Mouse (Mus musculus) hindbrain, embryonic 10.5 days (tissue): ENCODE measurements around the gene Fam131b. TPM values are rescaled to one million over a fixed set of nuclear protein-coding genes. Genes with fewer than 3 reads are reported as not detected.

Experiments
- DNase-seq: peaks from one replicate; pipeline ENCODE4 v3.0.0-alpha.2; 2017; ENCODE audit warnings: low spot score
- H3K27ac ChIP-seq: fragments of 300-500 bp; sonication (generic); 2 replicates; pipeline ENCODE4 v1.5.1; 2016; ENCODE audit warnings: mild to moderate bottlenecking, moderate library complexity
- H3K27me3 ChIP-seq: fragments of 300-500 bp; sonication (generic); 2 replicates; pipeline ENCODE4 v1.6.1; 2016; ENCODE audit warnings: mild to moderate bottlenecking; ENCODE audit not compliant: poor library complexity, insufficient read depth, severe bottlenecking
- H3K36me3 ChIP-seq: fragments of 300-500 bp; sonication (generic); 2 replicates; pipeline ENCODE4 v1.6.1; 2016; ENCODE audit warnings: mild to moderate bottlenecking, moderate library complexity
- H3K4me1 ChIP-seq: fragments of 300-500 bp; sonication (generic); replicated peaks from 2 replicates; pipeline ENCODE4 v1.6.1; 2016; ENCODE audit warnings: mild to moderate bottlenecking
- H3K4me3 ChIP-seq: fragments of 300-500 bp; sonication (generic); 2 replicates; pipeline ENCODE4 v1.5.1; 2016; ENCODE audit warnings: mild to moderate bottlenecking, moderate library complexity
- H3K9me3 ChIP-seq: fragments of 300-500 bp; sonication (generic); 2 replicates; pipeline ENCODE4 v1.6.1; 2016; ENCODE audit warnings: mild to moderate bottlenecking, moderate library complexity
- WGBS: fragments of 180-500 bp; shearing (Covaris S2); methylation state at CpG from one replicate; pipeline ENCODE4 v1.1.7; 2016; 5-methylcytosine and 5-hydroxymethylcytosine counted together
- polyA plus RNA-seq: library from polyadenylated mRNA; unstranded; fragments of >200 nt; fragmentation: Nextera tagmentation; extraction: Ambion mirVana; gene quantifications from 2 replicates; pipeline ENCODE4 v1.2.1, GENCODE M21; 2016

Gene Fam131b
- polyA plus RNA-seq, 1 experiment from 2014 or later, result 2.9 TPM

DNA sequence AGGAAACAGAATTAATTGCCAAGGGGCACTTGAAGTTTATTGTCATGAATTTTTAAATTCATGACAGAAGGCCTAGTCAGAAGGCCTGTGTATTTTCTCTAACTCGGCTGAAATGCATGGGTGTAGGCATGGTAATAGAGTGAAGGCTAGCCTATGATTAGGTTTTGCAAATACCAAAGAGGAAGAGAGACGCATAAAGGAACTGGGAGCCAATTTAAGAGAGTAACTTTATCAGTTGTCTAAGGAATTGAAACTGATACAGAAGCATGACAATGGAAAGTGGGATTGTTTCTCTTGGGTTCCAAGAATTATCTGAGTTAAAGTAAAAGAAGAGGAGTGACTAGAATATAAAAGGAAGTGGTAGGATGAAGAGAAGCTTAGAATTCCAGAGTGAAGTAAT lies 14.7 kb upstream of the Fam131b start:
- Histone ChIP-seq H3K36me3 (no peaks in the 10 kb centered on the region), H3K4me1 (no peaks in the 10 kb centered on the region), H3K27me3 (no peaks in the 10 kb centered on the region), H3K9me3 (no peaks in the 10 kb centered on the region), H3K4me3 (no peak overlapping the region), H3K27ac (no peak overlapping the region)
- 89% methylated on average over 2 of the region's 2 CpGs for WGBS
- no peak for DNase-seq

- no peaks in the 10 kb centered on the region for H3K9me3 ChIP-seq
- no peak overlapping the region for H3K27ac ChIP-seq
- DNase-seq, result no peak
- 89% methylated on average over 3 of the region's 3 CpGs for WGBS
- H3K27me3 ChIP-seq, result no peaks in the 10 kb centered on the region
- no peak overlapping the region for H3K4me3 ChIP-seq
- H3K4me1 ChIP-seq, result no peaks in the 10 kb centered on the region
- H3K36me3 ChIP-seq, result no peaks in the 10 kb centered on the region
Measured at GRCm38 (mm10) chr6:42330946-42331345, 6.5 kb upstream of the Fam131b start.

- H3K27me3 ChIP-seq, result no peaks in the 10 kb centered on the region
- no peak overlapping the region for H3K27ac ChIP-seq
- no peaks in the 10 kb centered on the region for H3K36me3 ChIP-seq
- no peak overlapping the region for H3K4me3 ChIP-seq
- H3K9me3 ChIP-seq, result no peaks in the 10 kb centered on the region
- 76% methylated on average over 3 of the region's 3 CpGs for WGBS
- no peak for DNase-seq
- no peaks in the 10 kb centered on the region for H3K4me1 ChIP-seq
Measured at GRCm38 (mm10) chr6:42330216-42330615, 5.8 kb upstream of the Fam131b start.

GRCm38 (mm10) chr6:42328757-42329156 lies 4.3 kb upstream of the Fam131b start:
- Histone ChIP-seq H3K4me3 (no peak overlapping the region), H3K36me3 (no peaks in the 10 kb centered on the region), H3K9me3 (no peaks in the 10 kb centered on the region), H3K4me1 (peaks cover 4% of the 10 kb centered on the region), H3K27me3 (peaks cover 1% of the 10 kb centered on the region), H3K27ac (no peak overlapping the region)
- WGBS, result 78% methylated on average over 3 of the region's 3 CpGs
- no peak for DNase-seq

GRCm38 (mm10) chr6:42326509-42326908 lies 2.1 kb upstream of the Fam131b start:
- Histone ChIP-seq H3K9me3 (no peaks in the 10 kb centered on the region), H3K4me3 (no peak overlapping the region), H3K27ac (no peak overlapping the region), H3K36me3 (no peaks in the 10 kb centered on the region), H3K27me3 (peaks cover 24% of the 10 kb centered on the region), H3K4me1 (peaks cover 14% of the 10 kb centered on the region)
- 93% methylated on average over 3 of the region's 3 CpGs for WGBS
- DNase-seq, result no peak

DNA sequence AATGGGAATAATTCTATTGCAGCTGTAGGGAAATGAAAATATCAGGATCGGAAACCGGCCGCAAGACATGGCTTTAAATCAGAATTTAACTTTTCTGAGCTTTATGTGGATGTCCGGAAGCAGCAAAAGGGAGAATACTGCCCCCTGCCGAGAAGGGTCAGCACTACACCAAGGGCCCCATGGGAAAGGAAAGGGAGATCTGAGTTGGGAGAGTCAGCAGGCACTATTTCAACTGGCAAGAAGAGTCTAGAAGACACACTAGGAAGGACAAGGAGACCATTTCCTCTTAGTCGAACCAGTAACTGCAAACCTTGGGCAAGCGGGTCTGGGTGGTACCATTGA lies 796 bp upstream of the Fam131b start:
- peak; percentile 88 for DNase-seq
- peaks cover 32% of the 10 kb centered on the region for H3K27me3 ChIP-seq
- no peaks in the 10 kb centered on the region for H3K9me3 ChIP-seq
- H3K4me3 ChIP-seq, result peak overlapping the region; percentile 81
- peak overlapping the region; percentile 92 for H3K27ac ChIP-seq
- H3K36me3 ChIP-seq, result 0 out of 2 replicates have a peak, but pooled peaks cover 6% of the 10 kb centered on the region
- 4% methylated on average over 7 of the region's 7 CpGs for WGBS
- peaks cover 14% of the 10 kb centered on the region for H3K4me1 ChIP-seq

GRCm38 (mm10) chr6:42324067-42324481 lies 369 bp downstream of the Fam131b start:
- 0 out of 2 replicates have a peak, but pooled peaks cover 6% of the 10 kb centered on the region for H3K36me3 ChIP-seq
- 1% methylated on average over 23 of the region's 32 CpGs for WGBS
- peaks cover 32% of the 10 kb centered on the region for H3K27me3 ChIP-seq
- H3K27ac ChIP-seq, result peak overlapping the region; percentile 92
- DNase-seq, result peak; percentile 62
- no peaks in the 10 kb centered on the region for H3K9me3 ChIP-seq
- H3K4me3 ChIP-seq, result peak overlapping the region; percentile 81
- H3K4me1 ChIP-seq, result peaks cover 14% of the 10 kb centered on the region

DNA sequence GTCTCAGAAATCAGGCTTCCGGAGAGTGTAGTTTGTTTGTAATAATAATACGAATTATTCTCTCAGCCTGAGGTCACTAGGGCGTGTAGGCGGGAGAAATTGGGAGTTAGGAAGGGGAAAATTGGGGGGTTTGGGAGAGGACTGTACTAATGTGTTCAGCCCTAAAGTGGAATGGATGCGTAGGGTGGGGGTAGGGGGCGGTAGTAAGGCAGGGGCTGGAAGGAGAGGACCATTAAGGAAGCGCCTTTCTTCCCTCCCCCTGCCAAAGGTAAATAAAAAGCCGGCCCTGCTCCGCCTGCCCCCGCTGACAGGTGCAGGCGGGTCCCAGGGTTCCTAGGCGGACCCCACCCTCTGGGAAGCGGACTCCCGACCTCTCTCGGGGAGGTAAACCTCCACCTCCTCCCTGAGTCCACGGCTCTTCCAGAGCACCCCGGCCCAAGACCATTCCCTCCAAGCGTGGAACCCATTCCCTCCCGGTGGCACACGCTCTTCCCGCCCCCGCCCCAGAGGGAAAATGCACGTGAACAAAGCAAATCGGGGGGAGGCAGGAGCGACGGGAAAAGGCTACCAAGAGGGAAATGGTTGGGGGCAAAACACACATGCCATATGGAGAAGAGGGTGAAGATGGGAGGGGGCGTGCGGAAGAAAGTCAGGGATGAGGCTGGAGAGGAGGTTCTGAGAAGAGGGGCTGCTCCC lies 924 bp downstream of the Fam131b start:
- peaks cover 11% of the 10 kb centered on the region for H3K36me3 ChIP-seq
- H3K9me3 ChIP-seq, result no peaks in the 10 kb centered on the region
- peak overlapping the region; percentile 81 for H3K4me3 ChIP-seq
- peaks cover 32% of the 10 kb centered on the region for H3K27me3 ChIP-seq
- 1% methylated on average over 28 of the region's 28 CpGs for WGBS
- peaks cover 14% of the 10 kb centered on the region for H3K4me1 ChIP-seq
- no peak for DNase-seq
- H3K27ac ChIP-seq, result peak overlapping the region; percentile 92

- Histone ChIP-seq H3K36me3 (peaks cover 55% of the 10 kb centered on the region), H3K27me3 (peaks cover 26% of the 10 kb centered on the region), H3K4me3 (no peak overlapping the region), H3K4me1 (peaks cover 5% of the 10 kb centered on the region), H3K9me3 (no peaks in the 10 kb centered on the region), H3K27ac (no peak overlapping the region)
- DNase-seq, result no peak
- 80% methylated on average over 4 of the region's 4 CpGs for WGBS
Measured at GRCm38 (mm10) chr6:42318293-42318692, 6.2 kb downstream of the Fam131b start.

- Histone ChIP-seq H3K27ac (no peak overlapping the region), H3K4me3 (no peak overlapping the region), H3K9me3 (no peaks in the 10 kb centered on the region), H3K27me3 (no peaks in the 10 kb centered on the region), H3K36me3 (peaks cover 95% of the 10 kb centered on the region), H3K4me1 (no peaks in the 10 kb centered on the region)
- no peak for DNase-seq
- WGBS, result 88% methylated on average over 2 of the region's 2 CpGs
Measured at GRCm38 (mm10) chr6:42310427-42311053, 13.9 kb downstream of the Fam131b start.

GRCm38 (mm10) chr6:42309816-42310378 lies 14.5 kb downstream of the Fam131b start:
- no peaks in the 10 kb centered on the region for H3K27me3 ChIP-seq
- H3K4me1 ChIP-seq, result no peaks in the 10 kb centered on the region
- H3K27ac ChIP-seq, result no peak overlapping the region
- 48% methylated on average over 8 of the region's 8 CpGs for WGBS
- no peaks in the 10 kb centered on the region for H3K9me3 ChIP-seq
- no peak for DNase-seq
- H3K4me3 ChIP-seq, result no peak overlapping the region
- H3K36me3 ChIP-seq, result peaks cover 99% of the 10 kb centered on the region

GRCm38 (mm10) chr6:42299362-42299761 lies 25.1 kb downstream of the Fam131b start:
- Histone ChIP-seq H3K9me3 (no peaks in the 10 kb centered on the region), H3K27ac (no peak overlapping the region), H3K4me1 (no peaks in the 10 kb centered on the region), H3K36me3 (peaks cover 89% of the 10 kb centered on the region), H3K4me3 (no peak overlapping the region), H3K27me3 (no peaks in the 10 kb centered on the region)
- 93% methylated on average over 5 of the region's 5 CpGs for WGBS
- DNase-seq, result no peak

- H3K36me3 ChIP-seq, result peaks cover 98% of the 10 kb centered on the region
- no peak for DNase-seq
- H3K27me3 ChIP-seq, result no peaks in the 10 kb centered on the region
- no peak overlapping the region for H3K27ac ChIP-seq
- H3K4me1 ChIP-seq, result no peaks in the 10 kb centered on the region
- H3K4me3 ChIP-seq, result no peak overlapping the region
- no peaks in the 10 kb centered on the region for H3K9me3 ChIP-seq
- WGBS, result 84% methylated on average over 3 of the region's 3 CpGs
Measured at GRCm38 (mm10) chr6:42295549-42296094, 28.8 kb downstream of the Fam131b start.
